Mouse (Mus musculus) cerebellum, postnatal 10 days (tissue): ENCODE measurements at regions not wholly inside any gene's neighbourhood (a gene's known extent, or its start where the extent isn't known, plus 50 kb on each side); places are given as distances from the start of the nearest gene placed in this dataset.

ENCODE experiments used
- DNase-seq, 2 experiments: peaks; one replicate each; pipeline ENCODE4 v3.0.0; 2021; ENCODE audit warnings: mixed read lengths in 2 of 2

- DNase-seq = no peak
Observed at GRCm38 (mm10) chr5:106318246-106318645, 139.7 kb downstream of the Barhl2 start.

GRCm38 (mm10) chr5:106313874-106314273 is 144.1 kb downstream of the Barhl2 start:
- DNase-seq = no peak

- DNase-seq = peak; percentile 30 to 49
Observed at GRCm38 (mm10) chr5:106301372-106301771, 156.6 kb downstream of the Barhl2 start.

- no peak for DNase-seq
Observed at GRCm38 (mm10) chr5:106296721-106297120, 161.2 kb downstream of the Barhl2 start.

GRCm38 (mm10) chr5:106295993-106296392 is 162.0 kb downstream of the Barhl2 start:
- DNase-seq = no peak

GRCm38 (mm10) chr5:106295538-106295937 is 162.4 kb downstream of the Barhl2 start:
- DNase-seq = no peak

GRCm38 (mm10) chr5:106292387-106293229 is 165.4 kb downstream of the Barhl2 start:
- DNase-seq = no peak

- DNase-seq = no peak
Observed at GRCm38 (mm10) chr5:106285152-106285551, 172.8 kb downstream of the Barhl2 start.

- DNase-seq = no peak
Observed at GRCm38 (mm10) chr5:106284731-106285130, 173.2 kb downstream of the Barhl2 start.

- no peak for DNase-seq
Observed at GRCm38 (mm10) chr5:106282646-106283045, 175.3 kb downstream of the Barhl2 start.

GRCm38 (mm10) chr5:106277786-106278185 is 180.2 kb downstream of the Barhl2 start:
- DNase-seq = peak in 1 of 2 experiments; percentile 30

- peak; percentile 84 to 90 for DNase-seq
Observed at GRCm38 (mm10) chr5:106277231-106277630, 180.7 kb downstream of the Barhl2 start.

- peak; percentile 88 to 89 for DNase-seq
Observed at GRCm38 (mm10) chr5:106276186-106276585, 181.8 kb downstream of the Barhl2 start.

- peak; percentile 62 to 70 for DNase-seq
Observed at GRCm38 (mm10) chr5:106274617-106275016, 183.3 kb downstream of the Barhl2 start.

GRCm38 (mm10) chr5:106264536-106264935 is 193.4 kb downstream of the Barhl2 start:
- peak in 1 of 2 experiments; percentile 39 for DNase-seq

- DNase-seq = no peak
Observed at GRCm38 (mm10) chr5:106257179-106257578, 200.8 kb downstream of the Barhl2 start.

- DNase-seq = peak; percentile 90 to 92
Observed at GRCm38 (mm10) chr5:106229154-106229553, 228.8 kb downstream of the Barhl2 start.

GRCm38 (mm10) chr5:106224141-106224540 is 233.8 kb downstream of the Barhl2 start:
- DNase-seq = no peak

- DNase-seq = no peak
Observed at GRCm38 (mm10) chr5:106209543-106209942, 248.4 kb downstream of the Barhl2 start.

- DNase-seq = no peak
Observed at GRCm38 (mm10) chr5:106207706-106208105, 250.3 kb downstream of the Barhl2 start.

GRCm38 (mm10) chr5:106205724-106206123 is 252.2 kb downstream of the Barhl2 start:
- DNase-seq = no peak

- DNase-seq = no peak
Observed at GRCm38 (mm10) chr5:106200631-106201030, 257.3 kb downstream of the Barhl2 start.

GRCm38 (mm10) chr5:106199061-106199460 is 258.9 kb downstream of the Barhl2 start:
- DNase-seq = peak in 1 of 2 experiments; percentile 46

- no peak for DNase-seq
Observed at GRCm38 (mm10) chr5:106191141-106191540, 266.8 kb downstream of the Barhl2 start.

- no peak for DNase-seq
Observed at GRCm38 (mm10) chr5:106181726-106182125, 276.2 kb downstream of the Barhl2 start.
